Mouse (Mus musculus): ENCODE results near the gene Akt2.
A peak's percentile ranks its signal among the peaks of the same experiment; 100 is the strongest.

DNA sequence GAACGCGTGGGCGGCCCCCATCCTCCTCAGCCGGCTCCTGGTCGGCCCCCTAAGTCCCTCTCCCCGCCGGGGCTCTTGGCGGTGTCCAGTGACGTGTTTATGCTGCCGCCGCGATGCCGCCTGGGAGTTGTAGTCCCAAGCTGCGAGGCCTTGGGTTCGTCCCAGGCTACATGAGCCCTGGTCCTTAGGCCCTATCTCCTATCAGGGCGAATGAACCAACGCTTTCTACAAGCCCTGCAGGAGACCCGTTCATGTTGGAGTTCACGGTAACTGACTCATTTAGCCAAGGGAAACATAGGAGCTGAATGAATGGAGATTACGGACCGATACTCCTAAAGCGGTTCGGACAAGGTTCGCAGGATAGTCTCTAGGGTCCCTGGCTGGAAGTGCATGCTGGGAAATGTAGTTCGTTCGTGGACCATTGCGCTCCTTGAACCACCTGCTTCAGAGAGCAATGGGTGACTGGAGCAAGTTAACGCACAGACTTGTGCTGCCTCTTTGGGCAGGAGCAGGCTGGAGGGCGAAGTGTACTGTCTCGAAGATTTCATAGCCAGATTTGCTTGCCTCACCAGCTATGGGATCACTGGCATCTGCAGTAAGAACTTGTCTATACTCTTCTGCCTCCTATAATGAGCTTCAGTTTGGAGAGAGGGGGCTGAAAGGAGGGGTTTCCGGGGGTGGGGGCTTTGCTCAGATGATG lies 83.3 kb downstream of the Akt2 start, which contains the start of gene Map3k10:
- TF ChIP-seq POLR2A (IDR thresholded peaks at IDR 0.05; ENCODE audit: borderline replicate concordance, extremely low read depth, low read depth, low read length) (peak; percentile 17; the same call in 1 of the 2 replicates), CTCF (IDR thresholded peaks at IDR 0.05; ENCODE audit: insufficient read depth, low read length) (no peak)

Measured in lung, adult 2 months (tissue).